Mouse (Mus musculus): ENCODE data around the gene Eif3c.

Eif3c gene

DNA sequence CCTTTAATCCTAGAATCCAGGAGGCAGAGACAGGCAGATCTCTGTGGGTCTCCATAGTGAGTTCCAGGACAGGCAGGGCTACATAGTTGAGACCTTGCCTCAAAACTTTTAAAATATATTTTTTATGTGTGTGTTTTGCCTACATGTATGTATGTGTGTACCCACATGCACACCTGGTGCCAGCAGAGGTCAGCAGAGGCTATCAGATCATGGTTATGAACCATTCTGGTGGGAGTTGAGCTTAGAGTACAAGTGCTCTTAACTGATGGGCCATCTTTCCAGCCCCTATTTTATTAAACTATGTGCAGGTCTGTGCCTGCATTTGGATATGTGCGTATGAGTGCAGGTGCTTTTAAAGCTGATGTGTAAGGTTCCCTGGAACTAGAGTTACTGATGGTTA is 11.4 kb downstream of the Eif3c start:
- DNase-seq (ENCODE audit: low spot score in 2 of 2): no peak

GRCm38 (mm10) chr7:126545631-126546030 is 20.6 kb downstream of the Eif3c start:
- no peak for DNase-seq (ENCODE audit: low spot score in 2 of 2)

DNA sequence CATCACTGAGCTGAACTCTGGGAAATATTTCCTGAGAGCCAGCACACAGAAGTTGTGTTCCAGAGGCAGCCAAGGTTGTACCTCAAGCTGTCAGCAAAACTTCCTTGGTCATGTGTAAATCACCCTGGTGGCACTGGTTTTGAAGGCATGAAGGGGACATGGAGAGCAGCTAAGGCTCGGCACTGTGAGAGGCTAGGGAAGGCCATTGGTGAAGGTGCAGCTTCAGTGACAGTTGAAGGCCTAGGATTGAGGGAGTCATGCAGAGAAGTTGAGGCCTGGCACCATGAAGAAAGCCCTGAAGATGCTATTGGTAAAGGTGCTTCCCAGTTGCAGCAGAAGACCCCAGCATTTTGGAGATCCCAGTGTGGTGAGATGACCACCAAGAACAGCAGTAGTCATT is 24.6 kb downstream of the Eif3c start:
- DNase-seq (ENCODE audit: low spot score in 2 of 2): no peak

- DNase-seq (ENCODE audit: low spot score in 2 of 2): peak in 1 of 2 experiments; percentile 7
These were observed 28.2 kb downstream of the Eif3c start for GRCm38 (mm10) chr7:126537820-126538585.

- DNase-seq (ENCODE audit: low spot score in 2 of 2): no peak
These were observed 29.7 kb downstream of the Eif3c start for GRCm38 (mm10) chr7:126536466-126536865.

GRCm38 (mm10) chr7:126535766-126536165 is 30.4 kb downstream of the Eif3c start:
- no peak for DNase-seq (ENCODE audit: low spot score in 2 of 2)

DNA sequence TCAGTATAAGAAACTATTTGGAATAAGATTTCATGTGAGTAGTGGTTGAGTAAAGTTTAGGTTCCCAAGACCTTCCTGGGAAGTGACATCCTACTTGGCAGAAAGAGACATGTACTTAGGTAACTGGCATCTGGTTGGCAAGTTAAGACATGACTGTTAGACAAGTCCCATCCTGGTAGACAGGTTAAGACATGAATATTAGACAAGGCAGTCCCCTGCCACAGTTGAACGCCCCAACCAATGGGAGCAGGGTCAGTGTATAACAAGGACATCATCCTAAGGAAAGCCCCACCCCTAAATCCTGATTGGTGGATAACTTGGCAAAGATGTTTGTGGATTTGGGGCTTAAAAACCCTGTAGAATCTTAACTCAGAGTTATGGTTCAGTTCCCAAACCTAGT is 32.8 kb downstream of the Eif3c start:
- no peak for DNase-seq (ENCODE audit: low spot score in 2 of 2)

DNA sequence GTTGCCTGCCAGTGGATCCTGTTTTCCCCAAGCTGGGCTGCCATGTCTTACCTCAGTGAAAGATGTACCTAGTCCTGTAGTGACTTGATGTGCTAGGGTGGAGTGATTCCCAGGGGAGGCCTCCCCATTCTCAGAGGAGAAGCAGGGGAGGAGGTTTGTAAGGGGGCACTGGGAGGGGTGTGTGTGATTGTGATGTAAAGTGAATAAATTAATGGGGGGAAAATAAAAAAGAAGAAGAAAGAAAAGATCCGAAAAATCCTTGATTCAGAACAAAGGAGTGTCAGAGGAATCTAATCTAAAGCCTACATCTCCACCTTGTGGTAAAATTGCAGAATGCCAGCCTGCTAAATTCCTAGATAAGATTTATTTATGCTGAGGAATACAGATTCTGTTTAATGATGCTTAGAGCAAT is 38.0 kb downstream of the Eif3c start:
- DNase-seq (ENCODE audit: low spot score in 2 of 2): peak; percentile 22 to 51

- no peak for DNase-seq (ENCODE audit: low spot score in 2 of 2)
These were observed 42.9 kb downstream of the Eif3c start for GRCm38 (mm10) chr7:126523316-126523715.

- peak; percentile 7 to 14 for DNase-seq (ENCODE audit: low spot score in 2 of 2)
These were observed 46.7 kb downstream of the Eif3c start for GRCm38 (mm10) chr7:126519513-126519912.

DNA sequence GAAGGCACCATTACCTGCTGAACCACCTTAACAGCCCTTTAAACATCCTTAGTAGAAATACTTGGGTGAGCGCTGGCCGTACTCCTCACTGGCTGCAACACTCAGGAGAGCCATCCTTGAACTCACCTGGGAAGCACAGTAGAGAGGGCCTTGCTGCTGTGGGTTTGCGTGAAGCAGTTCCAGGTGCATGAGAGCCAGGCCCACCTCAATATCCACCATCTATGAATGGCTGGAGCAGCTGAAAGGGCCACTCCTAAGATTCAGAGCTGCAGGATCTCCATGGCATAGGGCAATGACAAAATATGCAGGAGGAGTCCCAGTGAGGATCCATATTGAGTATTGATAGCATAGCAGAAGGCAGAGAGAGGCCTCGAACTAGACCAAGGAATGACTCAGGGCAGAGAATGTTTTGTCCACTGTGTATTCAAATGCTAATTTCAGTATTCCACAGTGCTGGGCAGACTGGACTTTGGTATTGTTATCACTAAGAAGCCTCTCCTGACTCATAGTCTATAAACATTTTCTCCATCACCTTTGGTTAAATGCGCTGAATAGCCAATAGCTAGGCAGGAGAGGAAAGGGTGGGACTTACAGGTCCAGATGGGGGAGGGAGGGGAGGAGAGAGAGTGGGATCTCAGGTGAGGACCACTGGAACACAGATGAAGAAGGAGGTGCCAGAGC is 47.8 kb downstream of the Eif3c start:
- no peak for DNase-seq (ENCODE audit: low spot score in 2 of 2)

DNA sequence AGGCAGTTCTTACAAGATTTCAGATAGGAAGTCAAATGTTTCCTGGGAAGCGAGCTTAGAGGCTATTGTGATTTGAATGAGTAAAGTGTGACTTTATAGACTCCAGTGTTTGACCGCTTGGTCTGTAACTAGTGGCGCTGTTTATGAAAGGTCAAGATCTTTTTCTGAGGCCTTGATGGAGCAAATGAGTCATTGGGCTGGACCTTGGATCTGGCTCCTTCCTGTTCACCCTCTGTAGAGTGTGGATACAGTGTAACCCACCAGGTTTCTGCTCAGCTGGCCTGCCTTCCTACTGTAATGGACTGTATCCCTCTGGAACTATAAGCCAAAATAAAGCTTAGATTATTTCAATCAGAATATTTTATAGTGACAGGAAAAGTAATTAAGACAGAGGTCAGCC is 54.9 kb downstream of the Eif3c start:
- DNase-seq (ENCODE audit: low spot score in 2 of 2): no peak

GRCm38 (mm10) chr7:126507126-126507778 is 59.0 kb downstream of the Eif3c start:
- DNase-seq (ENCODE audit: low spot score in 2 of 2): no peak

GRCm38 (mm10) chr7:126504913-126505312 is 61.3 kb downstream of the Eif3c start:
- no peak for DNase-seq (ENCODE audit: low spot score in 2 of 2)

DNA sequence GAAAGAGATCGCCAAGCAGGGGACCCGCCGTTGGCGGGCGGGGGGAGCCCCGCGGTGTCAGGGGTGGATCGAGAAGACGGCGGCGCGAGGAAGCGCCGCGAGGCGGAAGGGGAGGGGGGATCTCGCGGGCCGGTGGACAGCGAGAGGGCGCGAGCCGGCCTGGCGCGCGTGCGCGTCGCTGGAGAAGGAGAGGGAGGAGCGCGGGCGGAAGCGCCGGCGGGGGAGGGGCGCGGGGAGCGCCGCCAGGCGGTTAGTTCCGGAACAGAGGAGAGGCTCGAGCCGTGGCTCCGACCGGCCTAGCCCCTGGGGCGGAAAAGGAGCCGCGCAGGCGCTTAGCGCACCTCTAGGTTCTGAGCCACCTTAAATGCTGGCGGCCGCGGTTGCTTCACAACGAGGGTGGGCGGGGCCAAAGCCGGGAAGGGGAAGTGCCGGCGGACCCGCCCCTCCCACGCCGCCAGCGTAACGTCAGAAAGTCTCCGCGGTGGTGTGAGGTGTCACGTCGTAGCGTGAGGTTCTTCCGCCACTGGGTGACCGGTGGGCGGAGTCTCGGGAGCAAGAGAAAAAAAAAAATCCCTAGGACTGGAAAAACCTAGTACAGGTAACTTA is 62.8 kb downstream of the Eif3c start, which contains the start of gene Atxn2l:
Gene Atxn2l (minus strand): TSS at position 165 of the 606 bp plus-strand sequence.
- DNase-seq (ENCODE audit: low spot score in 2 of 2): peak; percentile 99

- no peak for DNase-seq (ENCODE audit: low spot score in 2 of 2)
These were observed 63.5 kb downstream of the Eif3c start for GRCm38 (mm10) chr7:126502751-126503150.

GRCm38 (mm10) chr7:126502023-126502741 is 64.0 kb downstream of the Eif3c start:
- peak; percentile 94 for DNase-seq (ENCODE audit: low spot score in 2 of 2)

GRCm38 (mm10) chr7:126501684-126502022 is 64.6 kb downstream of the Eif3c start:
- no peak for DNase-seq (ENCODE audit: low spot score in 2 of 2)

GRCm38 (mm10) chr7:126499416-126499815 is 66.8 kb downstream of the Eif3c start:
- DNase-seq (ENCODE audit: low spot score in 2 of 2): no peak

DNA sequence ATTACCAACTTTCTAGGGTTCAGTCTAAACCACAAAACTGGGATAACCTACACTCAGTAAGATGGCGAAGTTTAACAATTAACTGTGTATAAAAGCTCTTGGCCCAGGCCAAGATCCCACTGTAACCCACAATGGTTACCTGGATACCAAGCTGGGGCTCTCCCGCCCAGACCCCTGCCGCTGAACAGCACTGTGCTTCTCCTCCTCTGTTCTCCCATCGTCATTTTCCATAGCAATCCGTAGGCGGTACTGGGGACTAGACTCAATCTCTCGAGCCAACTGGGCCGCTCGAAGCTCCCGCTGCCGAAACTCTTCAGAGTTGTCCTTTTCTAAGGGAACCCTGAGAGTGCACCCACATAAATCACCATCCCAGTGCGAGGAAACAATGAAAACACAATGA is 68.2 kb downstream of the Eif3c start:
- DNase-seq (ENCODE audit: low spot score in 2 of 2): no peak

- DNase-seq (ENCODE audit: low spot score in 2 of 2): no peak
These were observed 69.7 kb downstream of the Eif3c start for GRCm38 (mm10) chr7:126496475-126496874.
